Mouse (Mus musculus): ENCODE data around the gene Grm1. TPM values are rescaled to one million over a fixed set of nuclear protein-coding genes. Genes with fewer than 3 reads are reported as not detected.

Grm1 gene
- polyA plus RNA-seq, 1 experiment from 2014 or later: 0.04 TPM

GRCm38 (mm10) chr10:10834828-10835227 is 247.3 kb downstream of the Grm1 start:
- no peaks in the 10 kb centered on the region for H3K36me3 ChIP-seq (ENCODE audit: insufficient read depth)
- no peak overlapping the region for H3K4me3 ChIP-seq (ENCODE audit: low read depth, low read length)
- H3K27ac ChIP-seq (ENCODE audit: low read depth): no peak overlapping the region
- no peak overlapping the region for H3K4me2 ChIP-seq
- ATAC-seq (ENCODE audit: insufficient read depth): no peak
- no peaks in the 10 kb centered on the region for H3K4me1 ChIP-seq (ENCODE audit: insufficient read depth)
- WGBS: 63% methylated on average over 3 of the region's 3 CpGs
- H3K9me3 ChIP-seq (ENCODE audit: low read depth, low read length): no peaks in the 10 kb centered on the region
- H3K9ac ChIP-seq: no peak overlapping the region
- DNase-seq: no peak
- TF ChIP-seq CTCF (IDR thresholded peaks at IDR 0.05; ENCODE audit: low read depth): no peak
- no peaks in the 10 kb centered on the region for H3K27me3 ChIP-seq (ENCODE audit: insufficient read depth, low read length)

GRCm38 (mm10) chr10:10831141-10831540 is 251.0 kb downstream of the Grm1 start:
- no peaks in the 10 kb centered on the region for H3K36me3 ChIP-seq (ENCODE audit: insufficient read depth)
- H3K27ac ChIP-seq (ENCODE audit: low read depth): no peak overlapping the region
- no peaks in the 10 kb centered on the region for H3K27me3 ChIP-seq (ENCODE audit: insufficient read depth, low read length)
- H3K4me1 ChIP-seq (ENCODE audit: insufficient read depth): no peaks in the 10 kb centered on the region
- no peak overlapping the region for H3K4me3 ChIP-seq (ENCODE audit: low read depth, low read length)
- no peak overlapping the region for H3K9ac ChIP-seq
- ATAC-seq (ENCODE audit: insufficient read depth): no peak
- H3K4me2 ChIP-seq: no peak overlapping the region
- TF ChIP-seq CTCF (IDR thresholded peaks at IDR 0.05; ENCODE audit: low read depth): no peak
- 66% methylated on average over 1 of the region's 1 CpGs for WGBS
- DNase-seq: no peak
- no peaks in the 10 kb centered on the region for H3K9me3 ChIP-seq (ENCODE audit: low read depth, low read length)

- ATAC-seq (ENCODE audit: insufficient read depth): no peak
- Histone ChIP-seq H3K4me2 (no peak overlapping the region), H3K4me3 (ENCODE audit: low read depth, low read length) (no peak overlapping the region), H3K9ac (no peak overlapping the region), H3K36me3 (ENCODE audit: insufficient read depth) (no peaks in the 10 kb centered on the region), H3K27me3 (ENCODE audit: insufficient read depth, low read length) (no peaks in the 10 kb centered on the region), H3K27ac (ENCODE audit: low read depth) (no peak overlapping the region), H3K4me1 (ENCODE audit: insufficient read depth) (no peaks in the 10 kb centered on the region), H3K9me3 (ENCODE audit: low read depth, low read length) (no peaks in the 10 kb centered on the region)
- WGBS: 56% methylated on average over 1 of the region's 1 CpGs
- DNase-seq: no peak
- no peak for TF ChIP-seq CTCF (IDR thresholded peaks at IDR 0.05; ENCODE audit: low read depth)
These were observed 254.8 kb downstream of the Grm1 start for GRCm38 (mm10) chr10:10827308-10827707.

- Histone ChIP-seq H3K9ac (no peak overlapping the region), H3K27me3 (ENCODE audit: insufficient read depth, low read length) (no peaks in the 10 kb centered on the region), H3K4me1 (ENCODE audit: insufficient read depth) (0 out of 2 replicates have a peak, but pooled peaks cover under 1% of the 10 kb centered on the region), H3K4me2 (no peak overlapping the region), H3K4me3 (ENCODE audit: low read depth, low read length) (no peak overlapping the region), H3K36me3 (ENCODE audit: insufficient read depth) (no peaks in the 10 kb centered on the region), H3K27ac (ENCODE audit: low read depth) (no peak overlapping the region), H3K9me3 (ENCODE audit: low read depth, low read length) (no peaks in the 10 kb centered on the region)
- DNase-seq: peak; percentile 13
- WGBS: 66% methylated on average over 2 of the region's 2 CpGs
- ATAC-seq (ENCODE audit: insufficient read depth): no peak
- TF ChIP-seq CTCF (IDR thresholded peaks at IDR 0.05; ENCODE audit: low read depth): no peak
These were observed 264.1 kb downstream of the Grm1 start for GRCm38 (mm10) chr10:10818061-10818460.

GRCm38 (mm10) chr10:10814631-10815216 is 267.4 kb downstream of the Grm1 start:
- no peak overlapping the region for H3K9ac ChIP-seq
- 0 out of 2 replicates have a peak, but pooled peaks cover 3% of the 10 kb centered on the region for H3K4me1 ChIP-seq (ENCODE audit: insufficient read depth)
- no peaks in the 10 kb centered on the region for H3K36me3 ChIP-seq (ENCODE audit: insufficient read depth)
- 29% methylated on average over 2 of the region's 2 CpGs for WGBS
- DNase-seq (peak; percentile 78), ATAC-seq (ENCODE audit: insufficient read depth) (peak; percentile 92)
- no peak overlapping the region for H3K4me2 ChIP-seq
- TF ChIP-seq CTCF (IDR thresholded peaks at IDR 0.05; ENCODE audit: low read depth): no peak
- H3K9me3 ChIP-seq (ENCODE audit: low read depth, low read length): no peaks in the 10 kb centered on the region
- H3K27me3 ChIP-seq (ENCODE audit: insufficient read depth, low read length): no peaks in the 10 kb centered on the region
- H3K4me3 ChIP-seq (ENCODE audit: low read depth, low read length): no peak overlapping the region
- H3K27ac ChIP-seq (ENCODE audit: low read depth): no peak overlapping the region

- Histone ChIP-seq H3K9me3 (ENCODE audit: low read depth, low read length) (no peaks in the 10 kb centered on the region), H3K27me3 (ENCODE audit: insufficient read depth, low read length) (no peaks in the 10 kb centered on the region), H3K9ac (no peak overlapping the region), H3K4me2 (no peak overlapping the region), H3K4me3 (ENCODE audit: low read depth, low read length) (no peak overlapping the region), H3K36me3 (ENCODE audit: insufficient read depth) (no peaks in the 10 kb centered on the region), H3K27ac (ENCODE audit: low read depth) (peak overlapping the region; percentile 65), H3K4me1 (ENCODE audit: insufficient read depth) (0 out of 2 replicates have a peak, but pooled peaks cover 3% of the 10 kb centered on the region)
- peak; percentile 70 for ATAC-seq (ENCODE audit: insufficient read depth)
- 33% methylated on average over 5 of the region's 5 CpGs for WGBS
- DNase-seq: peak; percentile 89
- no peak for TF ChIP-seq CTCF (IDR thresholded peaks at IDR 0.05; ENCODE audit: low read depth)
These were observed 269.1 kb downstream of the Grm1 start for GRCm38 (mm10) chr10:10812750-10813711.

- no peak for ATAC-seq (ENCODE audit: insufficient read depth)
- no peak for DNase-seq
- Histone ChIP-seq H3K4me3 (ENCODE audit: low read depth, low read length) (no peak overlapping the region), H3K27ac (ENCODE audit: low read depth) (no peak overlapping the region), H3K9me3 (ENCODE audit: low read depth, low read length) (no peaks in the 10 kb centered on the region), H3K36me3 (ENCODE audit: insufficient read depth) (no peaks in the 10 kb centered on the region), H3K4me1 (ENCODE audit: insufficient read depth) (0 out of 2 replicates have a peak, but pooled peaks cover 3% of the 10 kb centered on the region), H3K9ac (no peak overlapping the region), H3K27me3 (ENCODE audit: insufficient read depth, low read length) (no peaks in the 10 kb centered on the region), H3K4me2 (no peak overlapping the region)
- 97% methylated on average over 3 of the region's 3 CpGs for WGBS
- TF ChIP-seq CTCF (IDR thresholded peaks at IDR 0.05; ENCODE audit: low read depth): no peak
These were observed 272.4 kb downstream of the Grm1 start for GRCm38 (mm10) chr10:10809777-10810176.

Data from lung, embryonic 14.5 days (tissue).